Mouse (Mus musculus) hindbrain, postnatal 0 days (tissue): ENCODE data around the gene Myocos. TPM values are rescaled to one million over a fixed set of nuclear protein-coding genes. Genes with fewer than 3 reads are reported as not detected.

Experiments used
- ATAC-seq: fragments of 200-750 bp; cut with Nextera tagmentation; 2 replicates; pipeline ENCODE4 v1.8.0; 2017; ENCODE audit warnings: mild to moderate bottlenecking, moderate TSS enrichment, moderate library complexity
- DNase-seq: peaks from one replicate; pipeline ENCODE4 v3.0.0-alpha.2; 2015; ENCODE audit warnings: low spot score
- H3K27ac ChIP-seq: fragments of 300-500 bp; sonication (generic); 2 replicates; pipeline ENCODE4 v1.5.1; 2014; ENCODE audit warnings: mild to moderate bottlenecking
- H3K27me3 ChIP-seq: fragments of 300-500 bp; sonication (generic); 2 replicates; pipeline ENCODE4 v1.6.1; 2014; ENCODE audit warnings: low read length, mixed read lengths; ENCODE audit not compliant: insufficient read depth
- H3K36me3 ChIP-seq: fragments of 300-500 bp; sonication (generic); 2 replicates; pipeline ENCODE4 v1.6.1; 2014; ENCODE audit warnings: low read length, mixed read lengths; ENCODE audit not compliant: insufficient read depth
- H3K4me1 ChIP-seq: fragments of 300-500 bp; sonication (generic); 2 replicates; pipeline ENCODE4 v1.6.1; 2014; ENCODE audit warnings: antibody characterized with exemption, low read length, mixed read lengths; ENCODE audit not compliant: insufficient read depth
- H3K4me2 ChIP-seq: fragments of 300-500 bp; sonication (generic); 2 replicates; pipeline ENCODE4 v1.6.1; 2014; ENCODE audit warnings: low read depth, mild to moderate bottlenecking, low read length, moderate library complexity, mixed read lengths
- H3K4me3 ChIP-seq: fragments of 300-500 bp; sonication (generic); 2 replicates; pipeline ENCODE4 v1.5.1; 2014; ENCODE audit warnings: low read length
- H3K9ac ChIP-seq: fragments of 300-500 bp; sonication (generic); replicated peaks from 2 replicates; pipeline ENCODE4 v1.6.1; 2014; ENCODE audit warnings: mild to moderate bottlenecking, low read length, moderate library complexity, mixed read lengths
- H3K9me3 ChIP-seq: fragments of 300-500 bp; sonication (generic); 2 replicates; pipeline ENCODE4 v1.6.1; 2016; ENCODE audit warnings: low read length, mixed read lengths
- CTCF ChIP-seq: IDR thresholded peaks from 2 replicates; pipeline ENCODE4 v1.5.1; 2016; ENCODE audit warnings: antibody characterized with exemption, control low read depth, low read depth
- WGBS: fragments of 180-500 bp; shearing (Covaris S2); extraction: QIAGEN DNeasy Blood & Tissue Kit; methylation state at CpG from one replicate; pipeline ENCODE4 v1.1.7; 2014; 5-methylcytosine and 5-hydroxymethylcytosine counted together
- polyA plus RNA-seq: library from polyadenylated mRNA; unstranded; fragments of >200 nt; fragmentation: Nextera tagmentation; extraction: Ambion mirVana; gene quantifications from 2 replicates; pipeline ENCODE4 v1.2.1, GENCODE M21; 2015
- total RNA-seq: library from RNA; depleted of rRNA; stranded (reverse); fragments of >200 nt; gene quantifications from 2 replicates; pipeline ENCODE4 v1.2.3, GENCODE M21; 2014

Myocos gene
- total and polyA plus RNA-seq, 2 experiments from 2014 or later: not detected

- ATAC-seq (no peak), DNase-seq (no peak)
- Histone ChIP-seq H3K9me3 (no peaks in the 10 kb centered on the region), H3K9ac (no peak overlapping the region), H3K27ac (no peak overlapping the region), H3K4me2 (no peak overlapping the region), H3K27me3 (no peaks in the 10 kb centered on the region), H3K4me1 (no peaks in the 10 kb centered on the region), H3K4me3 (no peak overlapping the region), H3K36me3 (no peaks in the 10 kb centered on the region)
- WGBS: 70% methylated on average over 4 of the region's 4 CpGs
- peak; percentile 54 for TF ChIP-seq CTCF
Measured at GRCm38 (mm10) chr1:162620487-162620886, 37.5 kb downstream of the Myocos start.

DNA sequence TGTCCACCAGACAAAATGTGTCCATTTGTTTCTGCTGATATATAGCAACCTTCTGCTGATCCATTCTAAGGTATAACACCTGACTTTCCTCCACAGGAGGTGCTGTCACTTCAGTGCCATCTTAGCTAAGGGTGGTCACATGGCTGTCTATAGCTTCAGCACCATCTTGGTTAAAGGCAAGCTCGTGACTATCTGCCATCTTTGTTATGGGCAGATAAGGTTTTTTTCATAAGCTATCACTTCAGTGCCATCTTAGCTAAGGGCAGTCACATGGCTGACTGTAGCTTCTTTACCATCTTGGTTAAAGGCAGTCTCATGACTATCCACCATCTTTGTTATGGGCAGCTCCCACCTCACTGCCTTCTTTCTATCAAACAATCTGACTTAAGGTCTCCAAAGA, 42.5 kb downstream of the Myocos start:
- DNase-seq: peak; percentile 79
- Histone ChIP-seq H3K27me3 (no peaks in the 10 kb centered on the region), H3K27ac (no peak overlapping the region), H3K4me1 (no peaks in the 10 kb centered on the region), H3K4me2 (no peak overlapping the region), H3K9ac (no peak overlapping the region), H3K36me3 (no peaks in the 10 kb centered on the region), H3K4me3 (no peak overlapping the region), H3K9me3 (no peaks in the 10 kb centered on the region)
- 65% methylated on average over 1 of the region's 1 CpGs for WGBS
- peak; percentile 95 for ATAC-seq
- TF ChIP-seq CTCF: peak; percentile 33; the same call in 1 of the 2 replicates

- Histone ChIP-seq H3K9me3 (no peaks in the 10 kb centered on the region), H3K4me1 (no peaks in the 10 kb centered on the region), H3K9ac (no peak overlapping the region), H3K36me3 (no peaks in the 10 kb centered on the region), H3K4me2 (no peak overlapping the region), H3K27ac (no peak overlapping the region), H3K27me3 (no peaks in the 10 kb centered on the region), H3K4me3 (no peak overlapping the region)
- WGBS: 35% methylated on average over 4 of the region's 4 CpGs
- no peak for TF ChIP-seq CTCF
- no peak for ATAC-seq
- peak; percentile 42 for DNase-seq
Measured at GRCm38 (mm10) chr1:162611191-162611590, 46.8 kb downstream of the Myocos start.

DNA sequence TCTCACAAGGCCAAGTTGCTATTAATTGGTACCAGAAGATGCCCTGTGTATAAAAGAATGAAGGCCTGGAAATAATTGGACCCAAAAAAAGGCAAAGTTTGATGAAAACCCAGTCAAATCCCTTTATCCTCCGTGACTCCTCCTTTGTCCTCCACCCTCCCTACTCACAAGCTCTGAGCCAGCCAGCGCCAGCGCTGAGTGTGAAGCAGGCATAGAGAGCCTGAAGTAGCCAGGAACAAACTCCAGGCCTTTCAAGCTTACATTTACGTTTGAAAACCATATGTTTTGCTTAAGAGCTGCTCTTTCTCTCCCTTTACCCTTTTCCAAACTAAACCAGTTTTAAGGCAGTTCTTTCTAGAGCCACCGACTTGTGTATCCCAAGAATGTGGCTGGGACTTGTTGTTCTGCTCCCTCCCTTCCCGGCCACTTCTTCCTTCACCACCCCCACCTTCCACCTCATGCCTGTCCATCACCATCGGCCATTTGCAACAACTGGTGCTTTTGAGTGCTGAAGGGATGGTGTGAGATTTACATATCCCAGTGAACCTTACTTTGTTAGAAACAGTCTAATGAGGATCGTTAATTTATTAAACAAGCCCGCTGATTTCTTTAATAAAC, 48.3 kb downstream of the Myocos start:
- 43% methylated on average over 9 of the region's 9 CpGs for WGBS
- H3K27me3 ChIP-seq: no peaks in the 10 kb centered on the region
- no peaks in the 10 kb centered on the region for H3K36me3 ChIP-seq

GRCm38 (mm10) chr1:162608127-162608526, 49.9 kb downstream of the Myocos start:
- WGBS: 15% methylated on average over 1 of the region's 1 CpGs
- H3K4me3 ChIP-seq: no peak overlapping the region
- no peak overlapping the region for H3K9ac ChIP-seq
- no peak for TF ChIP-seq CTCF
- H3K36me3 ChIP-seq: no peaks in the 10 kb centered on the region; the same call in 1 of the 2 replicates
- H3K27me3 ChIP-seq: no peaks in the 10 kb centered on the region
- H3K4me2 ChIP-seq: no peak overlapping the region
- H3K27ac ChIP-seq: no peak overlapping the region
- H3K4me1 ChIP-seq: no peaks in the 10 kb centered on the region
- ATAC-seq (no peak), DNase-seq (no peak)
- no peaks in the 10 kb centered on the region for H3K9me3 ChIP-seq

More for the DNA sequence above, 48.3 kb downstream of the Myocos start:
- Histone ChIP-seq H3K4me2 (no peak overlapping the region), H3K27ac (no peak overlapping the region), H3K9ac (no peak overlapping the region), H3K4me1 (no peaks in the 10 kb centered on the region), H3K9me3 (no peaks in the 10 kb centered on the region), H3K4me3 (no peak overlapping the region)
- DNase-seq (no peak), ATAC-seq (no peak)
- TF ChIP-seq CTCF: no peak

GRCm38 (mm10) chr1:162601288-162601687, 56.7 kb downstream of the Myocos start:
- TF ChIP-seq CTCF: no peak

DNA sequence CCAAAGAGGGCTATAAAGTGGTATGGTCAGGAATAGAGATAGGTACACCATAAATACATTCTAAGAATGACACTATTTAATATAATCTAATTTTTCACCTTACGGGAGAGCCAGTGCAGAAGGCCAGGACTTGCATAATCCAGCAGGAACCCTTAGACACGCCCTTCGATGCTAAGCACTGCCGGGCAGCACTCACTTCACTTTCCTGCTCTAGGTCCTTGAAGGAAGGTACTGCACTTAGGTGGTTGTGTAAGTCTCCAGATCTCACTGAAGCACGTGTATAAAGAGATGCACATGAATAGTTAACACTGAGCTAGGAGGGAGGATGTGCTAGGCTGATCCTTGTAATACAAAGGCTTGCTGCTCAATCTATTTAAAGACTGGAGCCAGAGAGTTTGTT, 58.4 kb downstream of the Myocos start:
- no peak for DNase-seq
- no peak for TF ChIP-seq CTCF
- H3K4me3 ChIP-seq: no peak overlapping the region
- no peak overlapping the region for H3K9ac ChIP-seq
- no peaks in the 10 kb centered on the region for H3K9me3 ChIP-seq
- no peak for ATAC-seq
- 93% methylated on average over 5 of the region's 5 CpGs for WGBS
- no peak overlapping the region for H3K27ac ChIP-seq
- H3K4me2 ChIP-seq: no peak overlapping the region
- H3K4me1 ChIP-seq: no peaks in the 10 kb centered on the region
- H3K36me3 ChIP-seq: peaks cover 8% of the 10 kb centered on the region; the same call in 1 of the 2 replicates
- no peaks in the 10 kb centered on the region for H3K27me3 ChIP-seq

More at GRCm38 (mm10) chr1:162601288-162601687, 56.7 kb downstream of the Myocos start:
- DNase-seq: peak; percentile 62
- ATAC-seq: peak; percentile 70; the same call in 1 of the 2 replicates
- Histone ChIP-seq H3K9ac (no peak overlapping the region), H3K4me3 (no peak overlapping the region), H3K4me2 (no peak overlapping the region), H3K36me3 (peaks cover 8% of the 10 kb centered on the region; the same call in 1 of the 2 replicates), H3K27me3 (no peaks in the 10 kb centered on the region), H3K9me3 (no peaks in the 10 kb centered on the region), H3K27ac (no peak overlapping the region), H3K4me1 (no peaks in the 10 kb centered on the region)
- WGBS: 45% methylated on average over 4 of the region's 4 CpGs
